Mouse (Mus musculus): ENCODE measurements around the gene Cdk5rap1. TPM values are rescaled to one million over a fixed set of nuclear protein-coding genes. Genes with fewer than 3 reads are reported as not detected.

The Cdk5rap1 gene
- polyA plus RNA-seq, 1 experiment from 2014 or later, result 13.2 TPM

DNA sequence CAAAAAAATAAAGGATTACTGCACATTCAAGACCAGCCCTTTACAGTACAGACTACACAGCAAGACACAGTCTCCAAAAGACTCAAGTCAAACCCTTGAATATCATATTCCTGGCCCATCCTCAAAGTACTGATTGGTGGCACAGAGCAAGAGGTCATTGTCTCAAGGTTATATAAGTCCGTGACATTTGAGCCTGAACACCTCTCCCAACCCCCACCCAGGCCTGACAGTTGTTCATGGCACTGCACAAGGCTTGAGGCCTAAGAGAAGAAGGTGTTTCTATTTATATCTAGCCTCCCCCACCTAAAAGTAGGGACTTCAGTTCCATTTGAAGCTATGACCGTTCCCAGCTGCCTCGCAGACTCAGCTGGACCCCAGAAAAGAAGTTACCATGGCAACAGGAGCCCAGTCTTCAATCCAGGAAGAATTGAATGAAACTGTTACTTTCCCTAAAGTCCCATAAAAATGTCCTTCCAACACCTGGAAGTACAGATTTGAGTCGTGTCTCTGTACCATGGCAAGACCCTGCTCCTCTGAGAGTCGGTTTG lies 32.7 kb upstream of the Cdk5rap1 start:
- Histone ChIP-seq H3K4me3 (no peak overlapping the region), H3K4me2 (peak overlapping the region; percentile 11; the same call in 1 of the 2 replicates), H3K27me3 (no peaks in the 10 kb centered on the region), H3K9ac (no peak overlapping the region), H3K36me3 (no peaks in the 10 kb centered on the region), H3K4me1 (replicated peaks) (peaks cover 34% of the 10 kb centered on the region), H3K9me3 (no peaks in the 10 kb centered on the region), H3K27ac (replicated peaks) (no peak overlapping the region)
- 53% methylated on average over 5 of the region's 5 CpGs for WGBS
- ATAC-seq (ENCODE audit: low FRiP score, low read depth), result no peak

- WGBS, result 14% methylated on average over 7 of the region's 7 CpGs
- Histone ChIP-seq H3K4me3 (no peak overlapping the region), H3K36me3 (no peaks in the 10 kb centered on the region), H3K9me3 (no peaks in the 10 kb centered on the region), H3K9ac (no peak overlapping the region), H3K27me3 (no peaks in the 10 kb centered on the region), H3K4me2 (no peak overlapping the region), H3K4me1 (replicated peaks) (peaks cover 38% of the 10 kb centered on the region), H3K27ac (replicated peaks) (peak overlapping the region; percentile 21; the same call in 1 of the 2 replicates)
- ATAC-seq (ENCODE audit: low FRiP score, low read depth), result no peak
Measured at GRCm38 (mm10) chr2:154402811-154403210, 30.0 kb upstream of the Cdk5rap1 start.

- Histone ChIP-seq H3K9me3 (no peaks in the 10 kb centered on the region), H3K9ac (no peak overlapping the region), H3K36me3 (no peaks in the 10 kb centered on the region), H3K27ac (replicated peaks) (no peak overlapping the region), H3K27me3 (no peaks in the 10 kb centered on the region), H3K4me2 (no peak overlapping the region), H3K4me3 (no peak overlapping the region), H3K4me1 (replicated peaks) (peaks cover 32% of the 10 kb centered on the region)
- ATAC-seq (ENCODE audit: low FRiP score, low read depth), result no peak
- 69% methylated on average over 1 of the region's 1 CpGs for WGBS
Measured at GRCm38 (mm10) chr2:154401976-154402375, 29.2 kb upstream of the Cdk5rap1 start.

- ATAC-seq (ENCODE audit: low FRiP score, low read depth), result peak; percentile 84; the same call in 1 of the 2 replicates
- Histone ChIP-seq H3K4me2 (no peak overlapping the region), H3K4me1 (replicated peaks) (peaks cover 18% of the 10 kb centered on the region; the same call in 1 of the 2 replicates), H3K27me3 (no peaks in the 10 kb centered on the region), H3K36me3 (no peaks in the 10 kb centered on the region), H3K9me3 (no peaks in the 10 kb centered on the region), H3K27ac (replicated peaks) (peak overlapping the region; percentile 41; the same call in 1 of the 2 replicates), H3K4me3 (no peak overlapping the region), H3K9ac (no peak overlapping the region)
- 52% methylated on average over 2 of the region's 2 CpGs for WGBS
Measured at GRCm38 (mm10) chr2:154399325-154399724, 26.5 kb upstream of the Cdk5rap1 start.

GRCm38 (mm10) chr2:154398267-154398666 lies 25.5 kb upstream of the Cdk5rap1 start:
- H3K36me3 ChIP-seq, result no peaks in the 10 kb centered on the region
- no peak overlapping the region for H3K4me2 ChIP-seq
- WGBS, result 79% methylated on average over 7 of the region's 7 CpGs
- no peaks in the 10 kb centered on the region for H3K27me3 ChIP-seq
- H3K4me1 ChIP-seq (replicated peaks), result peaks cover 15% of the 10 kb centered on the region; the same call in 1 of the 2 replicates
- H3K9ac ChIP-seq, result no peak overlapping the region
- H3K27ac ChIP-seq (replicated peaks), result 0 out of 2 replicates have a peak overlapping the region, but pooled peaks have one; percentile 48
- no peak for ATAC-seq (ENCODE audit: low FRiP score, low read depth)
- no peak overlapping the region for H3K4me3 ChIP-seq
- H3K9me3 ChIP-seq, result no peaks in the 10 kb centered on the region

GRCm38 (mm10) chr2:154396529-154396928 lies 23.7 kb upstream of the Cdk5rap1 start:
- no peaks in the 10 kb centered on the region for H3K27me3 ChIP-seq
- no peak overlapping the region for H3K4me2 ChIP-seq
- no peaks in the 10 kb centered on the region for H3K9me3 ChIP-seq
- WGBS, result 86% methylated on average over 2 of the region's 2 CpGs
- no peak overlapping the region for H3K9ac ChIP-seq
- no peak for ATAC-seq (ENCODE audit: low FRiP score, low read depth)
- H3K27ac ChIP-seq (replicated peaks), result no peak overlapping the region
- H3K4me1 ChIP-seq (replicated peaks), result 0 out of 2 replicates have a peak, but pooled peaks cover 8% of the 10 kb centered on the region
- H3K36me3 ChIP-seq, result no peaks in the 10 kb centered on the region
- H3K4me3 ChIP-seq, result no peak overlapping the region

- H3K4me3 ChIP-seq, result no peak overlapping the region
- no peak for ATAC-seq (ENCODE audit: low FRiP score, low read depth)
- H3K36me3 ChIP-seq, result no peaks in the 10 kb centered on the region
- no peak overlapping the region for H3K27ac ChIP-seq (replicated peaks)
- H3K9me3 ChIP-seq, result no peaks in the 10 kb centered on the region
- no peak overlapping the region for H3K4me2 ChIP-seq
- no peak overlapping the region for H3K9ac ChIP-seq
- H3K27me3 ChIP-seq, result no peaks in the 10 kb centered on the region
- H3K4me1 ChIP-seq (replicated peaks), result 0 out of 2 replicates have a peak, but pooled peaks cover 3% of the 10 kb centered on the region
- 64% methylated on average over 3 of the region's 3 CpGs for WGBS
Measured at GRCm38 (mm10) chr2:154394602-154395001, 21.8 kb upstream of the Cdk5rap1 start.

- Histone ChIP-seq H3K9ac (no peak overlapping the region), H3K4me2 (no peak overlapping the region), H3K9me3 (no peaks in the 10 kb centered on the region), H3K4me1 (replicated peaks) (no peaks in the 10 kb centered on the region), H3K27me3 (no peaks in the 10 kb centered on the region), H3K36me3 (no peaks in the 10 kb centered on the region), H3K27ac (replicated peaks) (no peak overlapping the region), H3K4me3 (no peak overlapping the region)
- 81% methylated on average over 11 of the region's 11 CpGs for WGBS
- ATAC-seq (ENCODE audit: low FRiP score, low read depth), result 0 out of 2 replicates have a peak, but pooled peaks have one; percentile 38
Measured at GRCm38 (mm10) chr2:154390180-154390964, 17.6 kb upstream of the Cdk5rap1 start.

DNA sequence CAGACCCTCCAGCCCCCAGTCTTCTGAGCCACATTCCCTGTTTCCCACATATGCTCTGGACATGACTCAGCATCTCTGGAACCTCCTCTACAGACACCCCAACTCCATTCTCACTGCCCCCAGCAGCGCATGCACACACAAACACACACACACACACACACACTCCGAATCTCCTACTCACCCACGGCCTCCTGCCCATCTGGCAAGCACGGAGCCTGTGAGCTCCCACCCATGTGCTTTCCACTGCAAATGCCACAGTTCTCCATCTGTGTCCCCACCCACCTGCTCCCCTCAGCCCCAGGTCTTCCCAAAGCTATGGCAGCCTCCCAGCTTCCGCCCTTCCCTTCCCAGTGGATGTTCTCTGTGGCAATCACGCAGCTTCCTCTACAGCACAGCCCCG lies 6.3 kb upstream of the Cdk5rap1 start:
- Histone ChIP-seq H3K4me2 (no peak overlapping the region), H3K9me3 (no peaks in the 10 kb centered on the region), H3K4me1 (replicated peaks) (no peaks in the 10 kb centered on the region), H3K4me3 (no peak overlapping the region), H3K27me3 (no peaks in the 10 kb centered on the region), H3K27ac (replicated peaks) (no peak overlapping the region), H3K9ac (no peak overlapping the region), H3K36me3 (peaks cover 5% of the 10 kb centered on the region; the same call in 1 of the 2 replicates)
- no peak for ATAC-seq (ENCODE audit: low FRiP score, low read depth)
- WGBS, result 70% methylated on average over 7 of the region's 7 CpGs

DNA sequence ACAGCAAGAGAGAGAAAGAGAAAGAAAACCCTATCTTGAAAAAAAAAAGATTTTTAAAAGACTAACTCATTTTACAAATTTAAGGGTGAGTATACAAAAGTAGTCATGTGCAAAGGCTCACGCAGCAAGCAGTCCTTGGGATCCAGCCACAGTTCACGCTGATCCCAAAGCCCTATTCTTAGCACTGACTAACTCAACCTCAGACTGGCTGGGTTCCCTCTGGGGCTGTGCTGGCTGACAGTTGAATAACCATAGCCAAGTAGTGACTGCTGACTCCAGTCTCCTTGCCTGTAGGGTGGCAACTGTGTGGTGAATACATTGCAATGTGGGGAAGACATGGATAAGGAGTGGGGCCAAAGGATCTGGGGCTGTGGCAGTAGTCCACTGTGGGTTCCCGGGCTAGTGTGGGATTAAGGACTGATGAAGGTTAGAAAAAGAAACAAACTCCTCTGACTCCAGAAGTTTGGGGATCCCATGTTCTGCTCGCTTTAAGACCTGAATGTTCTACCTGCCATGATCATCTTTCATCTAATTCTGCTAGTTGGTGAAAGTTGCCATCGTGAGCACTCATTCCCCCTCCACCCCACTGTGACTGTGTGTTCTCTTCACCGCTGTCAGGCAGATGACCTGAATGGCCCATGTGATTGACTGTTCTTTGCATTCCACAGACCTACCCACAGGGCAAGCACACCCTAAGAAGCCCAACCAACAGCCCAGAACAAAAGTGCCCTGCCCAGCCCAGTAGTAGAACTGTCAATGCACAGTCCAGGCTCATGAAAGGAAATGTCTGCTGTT lies 2.2 kb upstream of the Cdk5rap1 start:
- WGBS, result 76% methylated on average over 6 of the region's 6 CpGs
- no peak for ATAC-seq (ENCODE audit: low FRiP score, low read depth)
- peaks cover under 1% of the 10 kb centered on the region; the same call in 1 of the 2 replicates for H3K36me3 ChIP-seq
- H3K9me3 ChIP-seq, result no peaks in the 10 kb centered on the region
- no peak overlapping the region for H3K9ac ChIP-seq
- H3K4me2 ChIP-seq, result no peak overlapping the region
- H3K4me3 ChIP-seq, result no peak overlapping the region
- H3K27me3 ChIP-seq, result no peaks in the 10 kb centered on the region
- peaks cover 11% of the 10 kb centered on the region for H3K4me1 ChIP-seq (replicated peaks)
- no peak overlapping the region for H3K27ac ChIP-seq (replicated peaks)

GRCm38 (mm10) chr2:154373961-154374632 lies 1.3 kb upstream of the Cdk5rap1 start:
- Histone ChIP-seq H3K4me2 (no peak overlapping the region), H3K4me3 (no peak overlapping the region), H3K27ac (replicated peaks) (no peak overlapping the region), H3K4me1 (replicated peaks) (peaks cover 11% of the 10 kb centered on the region), H3K36me3 (no peaks in the 10 kb centered on the region; the same call in 1 of the 2 replicates), H3K9me3 (no peaks in the 10 kb centered on the region), H3K9ac (no peak overlapping the region), H3K27me3 (no peaks in the 10 kb centered on the region)
- 59% methylated on average over 6 of the region's 6 CpGs for WGBS
- ATAC-seq (ENCODE audit: low FRiP score, low read depth), result no peak

All from hindbrain, embryonic 15.5 days (tissue).